Mouse (Mus musculus) kidney, postnatal 0 days (tissue): Measurements from ENCODE around the gene Abhd6. TPM values are rescaled to one million over a fixed set of nuclear protein-coding genes. Genes with fewer than 3 reads are reported as not detected.
A peak's percentile ranks its signal among the peaks of the same experiment; 100 is the strongest.

Experiments
- ATAC-seq: fragments of 200-750 bp; cut with Nextera tagmentation; replicated peaks from 2 replicates; pipeline ENCODE4 v1.8.0; 2017; ENCODE audit warnings: low read depth, moderate number of reproducible peaks, moderate TSS enrichment, moderate library complexity; ENCODE audit not compliant: low FRiP score
- DNase-seq: peaks from one replicate; pipeline ENCODE4 v3.0.0-alpha.2; 2016; ENCODE audit warnings: low spot score
- H3K27ac ChIP-seq: fragments of 300-500 bp; sonication (generic); 2 replicates; pipeline ENCODE4 v1.5.1; 2014; ENCODE audit warnings: mild to moderate bottlenecking
- H3K27me3 ChIP-seq: fragments of 300-500 bp; sonication (generic); 2 replicates; pipeline ENCODE4 v1.6.1; 2014; ENCODE audit warnings: low read length, mixed read lengths; ENCODE audit not compliant: insufficient read depth
- H3K36me3 ChIP-seq: fragments of 300-500 bp; sonication (generic); 2 replicates; pipeline ENCODE4 v1.6.1; 2014; ENCODE audit warnings: low read length, mixed read lengths; ENCODE audit not compliant: insufficient read depth
- H3K4me1 ChIP-seq: fragments of 300-500 bp; sonication (generic); replicated peaks from 2 replicates; pipeline ENCODE4 v1.6.1; 2014; ENCODE audit warnings: antibody characterized with exemption, low read length, mixed read lengths; ENCODE audit not compliant: insufficient read depth
- H3K4me2 ChIP-seq: fragments of 300-500 bp; sonication (generic); 2 replicates; pipeline ENCODE4 v1.6.1; 2014; ENCODE audit warnings: mild to moderate bottlenecking, low read length, moderate library complexity, mixed read lengths
- H3K4me3 ChIP-seq: fragments of 300-500 bp; sonication (generic); replicated peaks from 2 replicates; pipeline ENCODE4 v1.5.1; 2014; ENCODE audit warnings: low read depth, low read length
- H3K9ac ChIP-seq: fragments of 300-500 bp; sonication (generic); 2 replicates; pipeline ENCODE4 v1.6.1; 2014; ENCODE audit warnings: low read depth, low read length
- H3K9me3 ChIP-seq: fragments of 300-500 bp; sonication (generic); replicated peaks from 2 replicates; pipeline ENCODE4 v1.6.1; 2016; ENCODE audit warnings: low read length, inconsistent platforms, mixed read lengths
- CTCF ChIP-seq: IDR thresholded peaks from 2 replicates; pipeline ENCODE4 v1.5.1; 2016; ENCODE audit warnings: antibody characterized with exemption, low read depth, mild to moderate bottlenecking, moderate library complexity
- WGBS: fragments of 180-500 bp; shearing (Covaris S2); extraction: QIAGEN DNeasy Blood & Tissue Kit; methylation state at CpG from one replicate; pipeline ENCODE4 v1.1.7; 2014; 5-methylcytosine and 5-hydroxymethylcytosine counted together
- polyA plus RNA-seq: library from polyadenylated mRNA; unstranded; fragments of >200 nt; fragmentation: Nextera tagmentation; extraction: Ambion mirVana; gene quantifications from 2 replicates; pipeline ENCODE4 v1.2.1, GENCODE M21; 2015

Abhd6 gene
- polyA plus RNA-seq, 1 experiment from 2014 or later: 41.6 TPM

- Histone ChIP-seq H3K4me1 (no peaks in the 10 kb centered on the region), H3K9ac (no peak overlapping the region), H3K9me3 (no peaks in the 10 kb centered on the region), H3K27me3 (no peaks in the 10 kb centered on the region), H3K36me3 (0 out of 2 replicates have a peak, but pooled peaks cover 4% of the 10 kb centered on the region), H3K4me2 (no peak overlapping the region), H3K4me3 (no peak overlapping the region), H3K27ac (no peak overlapping the region)
- no peak for TF ChIP-seq CTCF
- DNase-seq (no peak), ATAC-seq (no peak)
- 67% methylated on average over 3 of the region's 3 CpGs for WGBS
Measured at GRCm38 (mm10) chr14:8040179-8040578, 37.5 kb downstream of the Abhd6 start.

GRCm38 (mm10) chr14:8040911-8041678, 38.4 kb downstream of the Abhd6 start:
- ATAC-seq: no peak
- 84% methylated on average over 12 of the region's 12 CpGs for WGBS

GRCm38 (mm10) chr14:8042120-8042519, 39.4 kb downstream of the Abhd6 start:
- Histone ChIP-seq H3K27me3 (no peaks in the 10 kb centered on the region), H3K9me3 (no peaks in the 10 kb centered on the region), H3K4me1 (no peaks in the 10 kb centered on the region), H3K9ac (no peak overlapping the region), H3K4me3 (no peak overlapping the region), H3K27ac (no peak overlapping the region), H3K36me3 (0 out of 2 replicates have a peak, but pooled peaks cover 4% of the 10 kb centered on the region), H3K4me2 (no peak overlapping the region)
- 83% methylated on average over 2 of the region's 2 CpGs for WGBS
- TF ChIP-seq CTCF: no peak
- DNase-seq (no peak), ATAC-seq (no peak)

More at GRCm38 (mm10) chr14:8040911-8041678, 38.4 kb downstream of the Abhd6 start:
- no peak overlapping the region for H3K4me3 ChIP-seq
- no peak for DNase-seq
- H3K9me3 ChIP-seq: no peaks in the 10 kb centered on the region
- no peak overlapping the region for H3K27ac ChIP-seq
- 0 out of 2 replicates have a peak, but pooled peaks cover 4% of the 10 kb centered on the region for H3K36me3 ChIP-seq
- no peak overlapping the region for H3K9ac ChIP-seq
- no peak overlapping the region for H3K4me2 ChIP-seq
- no peaks in the 10 kb centered on the region for H3K4me1 ChIP-seq
- no peaks in the 10 kb centered on the region for H3K27me3 ChIP-seq
- TF ChIP-seq CTCF: no peak

- Histone ChIP-seq H3K36me3 (0 out of 2 replicates have a peak, but pooled peaks cover 4% of the 10 kb centered on the region), H3K9me3 (no peaks in the 10 kb centered on the region), H3K27me3 (no peaks in the 10 kb centered on the region), H3K4me1 (no peaks in the 10 kb centered on the region), H3K9ac (no peak overlapping the region), H3K4me2 (no peak overlapping the region), H3K4me3 (no peak overlapping the region), H3K27ac (no peak overlapping the region)
- 94% methylated on average over 9 of the region's 9 CpGs for WGBS
- DNase-seq (no peak), ATAC-seq (no peak)
- no peak for TF ChIP-seq CTCF
Measured at GRCm38 (mm10) chr14:8042577-8042976, 39.9 kb downstream of the Abhd6 start.

GRCm38 (mm10) chr14:8044330-8044729, 41.6 kb downstream of the Abhd6 start:
- Histone ChIP-seq H3K4me1 (no peaks in the 10 kb centered on the region), H3K36me3 (0 out of 2 replicates have a peak, but pooled peaks cover 10% of the 10 kb centered on the region), H3K27ac (no peak overlapping the region), H3K27me3 (no peaks in the 10 kb centered on the region), H3K4me2 (no peak overlapping the region), H3K4me3 (no peak overlapping the region), H3K9ac (no peak overlapping the region), H3K9me3 (no peaks in the 10 kb centered on the region)
- TF ChIP-seq CTCF: peak; percentile 75
- ATAC-seq (no peak), DNase-seq (peak; percentile 71)
- 68% methylated on average over 8 of the region's 8 CpGs for WGBS

GRCm38 (mm10) chr14:8044786-8045185, 42.1 kb downstream of the Abhd6 start:
- no peak overlapping the region for H3K4me3 ChIP-seq
- no peak for ATAC-seq
- 0 out of 2 replicates have a peak, but pooled peaks cover 10% of the 10 kb centered on the region for H3K36me3 ChIP-seq
- H3K9me3 ChIP-seq: no peaks in the 10 kb centered on the region
- no peaks in the 10 kb centered on the region for H3K27me3 ChIP-seq
- no peaks in the 10 kb centered on the region for H3K4me1 ChIP-seq
- H3K4me2 ChIP-seq: no peak overlapping the region
- no peak overlapping the region for H3K27ac ChIP-seq
- 87% methylated on average over 6 of the region's 6 CpGs for WGBS
- no peak for DNase-seq
- no peak for TF ChIP-seq CTCF
- H3K9ac ChIP-seq: no peak overlapping the region
